Mouse (Mus musculus) hindbrain, embryonic 14.5 days (tissue): Measurements from ENCODE around the gene Adck1. TPM values are rescaled to one million over a fixed set of nuclear protein-coding genes. Genes with fewer than 3 reads are reported as not detected.

ENCODE experiments used
- ATAC-seq: fragments of 200-750 bp; cut with Nextera tagmentation; 2 replicates; pipeline ENCODE4 v1.8.0; 2017; ENCODE audit warnings: moderate number of reproducible peaks, mild to moderate bottlenecking, moderate TSS enrichment, moderate library complexity; ENCODE audit not compliant: low FRiP score
- DNase-seq: peaks from one replicate; pipeline ENCODE4 v3.0.0-alpha.2; 2015; ENCODE audit warnings: low spot score
- H3K27ac ChIP-seq: fragments of 300-500 bp; sonication (generic); 2 replicates; pipeline ENCODE4 v1.5.1; 2014; ENCODE audit warnings: mild to moderate bottlenecking, moderate library complexity
- H3K27me3 ChIP-seq: fragments of 300-500 bp; sonication (generic); 2 replicates; pipeline ENCODE4 v1.6.1; 2014; ENCODE audit warnings: mild to moderate bottlenecking, low read length, mixed read lengths; ENCODE audit not compliant: control insufficient read depth, insufficient read depth
- H3K36me3 ChIP-seq: fragments of 300-500 bp; sonication (generic); replicated peaks from 2 replicates; pipeline ENCODE4 v1.6.1; 2014; ENCODE audit not compliant: control insufficient read depth, insufficient read depth
- H3K4me1 ChIP-seq: fragments of 300-500 bp; sonication (generic); replicated peaks from 2 replicates; pipeline ENCODE4 v1.6.1; 2014; ENCODE audit warnings: antibody characterized with exemption, low read length, mixed read lengths; ENCODE audit not compliant: control insufficient read depth, insufficient read depth
- H3K4me2 ChIP-seq: fragments of 300-500 bp; sonication (generic); replicated peaks from 2 replicates; pipeline ENCODE4 v1.6.1; 2014; ENCODE audit warnings: mild to moderate bottlenecking, moderate library complexity
- H3K4me3 ChIP-seq: fragments of 300-500 bp; sonication (generic); replicated peaks from 2 replicates; pipeline ENCODE4 v1.5.1; 2014; ENCODE audit warnings: mild to moderate bottlenecking, low read length
- H3K9ac ChIP-seq: fragments of 300-500 bp; sonication (generic); 2 replicates; pipeline ENCODE4 v1.6.1; 2014
- H3K9me3 ChIP-seq: fragments of 300-500 bp; sonication (generic); 2 replicates; pipeline ENCODE4 v1.6.1; 2016; ENCODE audit warnings: low read length; ENCODE audit not compliant: control insufficient read depth
- WGBS: fragments of 180-500 bp; shearing (Covaris S2); extraction: QIAGEN DNeasy Blood & Tissue Kit; methylation state at CpG from one replicate; pipeline ENCODE4 v1.1.7; 2014; 5-methylcytosine and 5-hydroxymethylcytosine counted together
- polyA plus RNA-seq: library from polyadenylated mRNA; unstranded; fragments of >200 nt; fragmentation: Nextera tagmentation; extraction: Ambion mirVana; gene quantifications from 2 replicates; pipeline ENCODE4 v1.2.1, GENCODE M21; 2014

Gene Adck1
- polyA plus RNA-seq, 1 experiment from 2014 or later = 33.9 TPM

DNA sequence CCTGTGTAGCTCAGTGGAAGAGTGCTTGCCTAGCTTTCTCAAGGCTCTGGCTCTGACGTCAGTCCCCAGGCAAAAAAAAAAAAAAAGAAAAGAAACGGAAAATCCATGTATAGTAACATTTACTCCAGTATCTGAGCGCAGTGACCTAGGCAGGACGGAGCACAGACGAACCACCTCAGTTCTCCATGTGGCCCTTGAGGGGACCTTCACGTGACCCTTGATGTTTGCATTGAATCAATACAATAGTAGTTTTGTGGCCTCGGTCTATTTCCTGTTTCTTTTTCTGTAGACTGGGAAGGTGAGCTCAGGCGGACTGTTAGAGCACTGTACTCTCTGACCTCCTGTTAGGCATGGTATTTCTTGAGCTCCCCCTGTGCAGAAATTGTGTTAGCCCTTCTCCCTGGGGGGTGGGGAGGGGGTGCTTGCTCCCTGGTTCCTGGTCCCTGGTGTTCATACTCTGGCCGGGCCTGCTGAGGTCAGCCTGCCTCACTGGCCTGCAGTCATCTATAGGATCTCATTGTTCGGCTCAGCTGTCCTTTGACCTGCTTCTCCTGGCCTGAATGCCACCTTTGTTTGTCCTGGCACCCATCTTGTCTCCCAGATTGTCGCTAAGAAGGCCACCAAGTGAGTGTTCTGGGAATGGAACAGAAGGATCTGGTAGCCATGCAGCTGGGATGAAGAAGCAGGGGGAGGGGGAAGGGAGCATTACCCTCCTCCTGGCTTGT, 48.1 kb downstream of the Adck1 start:
- Histone ChIP-seq H3K4me3 (no peak overlapping the region), H3K27ac (no peak overlapping the region), H3K27me3 (no peaks in the 10 kb centered on the region), H3K9me3 (no peaks in the 10 kb centered on the region), H3K36me3 (peaks cover 15% of the 10 kb centered on the region; the same call in 1 of the 2 replicates), H3K4me2 (no peak overlapping the region), H3K4me1 (no peaks in the 10 kb centered on the region; the same call in 1 of the 2 replicates), H3K9ac (no peak overlapping the region)
- DNase-seq = no peak
- WGBS = 41% methylated on average over 11 of the region's 11 CpGs
- ATAC-seq = no peak

DNA sequence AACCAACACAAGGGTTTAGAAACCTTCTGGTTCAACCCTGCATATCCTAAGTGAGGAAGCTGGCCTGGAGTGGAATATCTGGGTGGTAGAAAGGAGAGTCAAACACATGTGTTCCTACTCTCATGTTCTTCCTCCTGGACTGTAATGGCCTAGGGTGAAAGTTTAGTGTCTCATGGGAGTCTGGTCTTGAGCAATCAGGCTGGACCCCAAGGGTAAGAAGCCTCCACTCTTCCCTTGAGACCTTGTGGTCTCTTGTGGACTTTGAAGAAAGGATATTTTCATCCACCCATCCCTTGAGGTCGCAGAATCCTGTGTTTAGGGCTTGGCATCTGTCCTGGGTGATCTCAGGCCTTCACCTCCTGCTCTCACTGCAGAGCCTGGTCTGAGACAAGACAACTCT, 52.9 kb downstream of the Adck1 start:
- Histone ChIP-seq H3K4me2 (no peak overlapping the region), H3K9ac (no peak overlapping the region), H3K27ac (no peak overlapping the region), H3K4me1 (no peaks in the 10 kb centered on the region; the same call in 1 of the 2 replicates), H3K27me3 (no peaks in the 10 kb centered on the region), H3K4me3 (no peak overlapping the region), H3K9me3 (no peaks in the 10 kb centered on the region), H3K36me3 (peaks cover 15% of the 10 kb centered on the region; the same call in 1 of the 2 replicates)
- WGBS = 100% methylated on average over 1 of the region's 1 CpGs
- ATAC-seq (no peak), DNase-seq (no peak)

DNA sequence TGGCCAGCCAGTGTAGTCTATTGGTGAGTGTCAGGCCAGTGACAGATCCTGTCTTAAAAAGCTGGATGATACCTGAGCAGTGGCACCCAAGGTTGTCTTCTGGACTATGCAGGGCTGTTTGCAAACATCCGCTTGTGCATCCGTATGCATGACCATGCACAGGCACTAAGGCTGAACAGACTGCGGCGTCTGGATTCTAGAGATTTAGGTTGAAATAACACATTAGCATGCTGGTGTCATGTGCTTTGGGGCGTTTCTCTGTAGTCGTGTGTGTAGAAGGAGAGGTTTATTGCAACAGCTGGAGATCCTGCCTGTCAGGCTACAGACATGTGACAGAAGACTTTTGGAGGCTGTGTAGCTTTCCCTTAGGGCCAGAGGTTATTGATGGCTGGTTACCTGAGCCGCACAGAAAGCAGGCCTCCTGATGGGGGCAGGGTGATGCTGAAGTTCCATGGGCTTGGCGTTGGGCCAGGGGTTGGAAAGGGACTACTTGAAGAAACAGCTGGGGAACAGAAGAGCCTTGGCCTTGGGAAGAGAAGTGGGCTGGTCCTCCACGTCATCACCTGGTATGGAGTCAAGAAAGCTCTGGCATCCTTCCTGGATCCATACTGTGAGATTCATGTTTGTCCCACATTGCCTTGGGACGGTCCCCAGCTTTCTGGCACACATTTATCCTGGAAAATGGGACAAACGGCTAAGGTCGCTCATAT, 59.7 kb downstream of the Adck1 start:
- 0 out of 2 replicates have a peak, but pooled peaks cover 4% of the 10 kb centered on the region for H3K36me3 ChIP-seq
- H3K4me2 ChIP-seq = no peak overlapping the region
- no peak overlapping the region for H3K4me3 ChIP-seq
- H3K27me3 ChIP-seq = no peaks in the 10 kb centered on the region
- DNase-seq = no peak
- no peak overlapping the region for H3K27ac ChIP-seq
- H3K9me3 ChIP-seq = no peaks in the 10 kb centered on the region
- peaks cover 8% of the 10 kb centered on the region; the same call in 1 of the 2 replicates for H3K4me1 ChIP-seq
- H3K9ac ChIP-seq = no peak overlapping the region
- ATAC-seq = peak; percentile 46; the same call in 1 of the 2 replicates
- 67% methylated on average over 12 of the region's 12 CpGs for WGBS

DNA sequence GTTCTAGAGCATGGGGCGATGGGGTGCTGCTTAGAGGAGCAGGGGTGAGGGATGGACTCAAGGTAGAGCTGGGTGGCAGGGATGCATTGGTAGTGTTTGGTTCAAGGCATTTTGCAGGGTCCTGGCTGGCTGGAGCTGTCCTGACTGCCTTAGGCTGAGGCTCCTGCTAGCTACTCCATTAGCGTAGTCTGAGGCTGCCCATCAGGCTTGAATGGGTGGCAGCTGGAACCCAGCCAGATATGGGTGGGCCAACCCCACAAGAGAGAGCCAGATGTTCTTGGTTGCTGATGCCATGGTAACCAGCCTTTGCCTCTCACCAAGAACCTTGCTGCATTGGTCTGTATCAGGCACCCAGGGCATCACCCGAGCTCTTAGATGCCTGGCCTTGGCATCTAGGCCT, 66.6 kb downstream of the Adck1 start:
- H3K9me3 ChIP-seq = no peaks in the 10 kb centered on the region
- 0 out of 2 replicates have a peak, but pooled peaks cover 2% of the 10 kb centered on the region for H3K36me3 ChIP-seq
- H3K4me1 ChIP-seq = peaks cover 23% of the 10 kb centered on the region
- H3K27ac ChIP-seq = no peak overlapping the region
- no peak overlapping the region for H3K4me3 ChIP-seq
- DNase-seq (no peak), ATAC-seq (peak; percentile 28; the same call in 1 of the 2 replicates)
- H3K27me3 ChIP-seq = no peaks in the 10 kb centered on the region
- no peak overlapping the region for H3K9ac ChIP-seq
- no peak overlapping the region for H3K4me2 ChIP-seq
- 83% methylated on average over 3 of the region's 3 CpGs for WGBS

DNA sequence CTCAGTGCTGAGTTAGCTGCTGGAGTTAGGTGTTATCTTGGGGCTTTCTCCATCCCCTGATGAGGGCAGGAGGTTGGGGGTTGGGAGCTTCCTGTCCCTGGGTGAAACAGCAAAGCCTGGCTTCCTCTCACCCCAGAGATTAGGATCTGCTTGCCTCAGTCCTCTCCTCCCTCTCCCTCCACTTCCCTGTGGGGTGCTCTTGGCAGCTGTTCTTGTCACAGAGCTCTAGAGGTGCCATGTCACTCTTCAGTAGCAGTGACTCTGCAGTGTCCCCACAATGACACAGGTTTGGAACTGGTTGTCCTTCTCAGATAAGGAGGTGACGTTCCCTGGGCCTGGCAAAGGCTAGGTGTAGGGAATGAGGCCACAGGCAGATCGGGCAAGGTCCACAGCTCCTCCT, 68.4 kb downstream of the Adck1 start:
- Histone ChIP-seq H3K36me3 (no peaks in the 10 kb centered on the region), H3K27ac (no peak overlapping the region), H3K9ac (no peak overlapping the region), H3K27me3 (no peaks in the 10 kb centered on the region), H3K4me2 (no peak overlapping the region), H3K9me3 (no peaks in the 10 kb centered on the region), H3K4me1 (peaks cover 23% of the 10 kb centered on the region), H3K4me3 (no peak overlapping the region)
- ATAC-seq = no peak
- WGBS = 88% methylated on average over 2 of the region's 2 CpGs
- no peak for DNase-seq

DNA sequence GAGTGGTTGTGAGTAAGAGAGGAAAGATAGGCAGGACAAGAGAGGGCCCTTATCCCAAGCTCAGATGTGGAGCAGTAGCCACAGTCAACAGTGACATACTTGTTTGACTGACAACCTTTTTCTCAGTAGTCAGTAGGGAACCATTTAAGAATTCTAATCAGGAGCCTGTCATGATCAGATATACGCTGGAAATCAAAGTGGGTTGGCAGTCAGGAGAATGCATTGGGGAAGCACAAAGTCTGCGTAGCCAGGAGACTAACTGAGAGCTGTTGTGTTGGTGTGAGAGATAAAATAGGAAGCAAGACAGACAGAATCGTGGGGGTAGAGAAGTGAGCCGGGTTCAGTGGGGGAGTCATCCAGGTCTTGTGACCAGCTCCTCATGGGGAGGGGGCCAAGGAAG, 71.9 kb downstream of the Adck1 start:
- no peak overlapping the region for H3K9ac ChIP-seq
- H3K4me1 ChIP-seq = peaks cover 16% of the 10 kb centered on the region
- H3K9me3 ChIP-seq = no peaks in the 10 kb centered on the region
- H3K36me3 ChIP-seq = no peaks in the 10 kb centered on the region
- no peak overlapping the region for H3K27ac ChIP-seq
- no peaks in the 10 kb centered on the region for H3K27me3 ChIP-seq
- no peak overlapping the region for H3K4me3 ChIP-seq
- ATAC-seq (no peak), DNase-seq (no peak)
- WGBS = 83% methylated on average over 4 of the region's 4 CpGs
- H3K4me2 ChIP-seq = no peak overlapping the region

DNA sequence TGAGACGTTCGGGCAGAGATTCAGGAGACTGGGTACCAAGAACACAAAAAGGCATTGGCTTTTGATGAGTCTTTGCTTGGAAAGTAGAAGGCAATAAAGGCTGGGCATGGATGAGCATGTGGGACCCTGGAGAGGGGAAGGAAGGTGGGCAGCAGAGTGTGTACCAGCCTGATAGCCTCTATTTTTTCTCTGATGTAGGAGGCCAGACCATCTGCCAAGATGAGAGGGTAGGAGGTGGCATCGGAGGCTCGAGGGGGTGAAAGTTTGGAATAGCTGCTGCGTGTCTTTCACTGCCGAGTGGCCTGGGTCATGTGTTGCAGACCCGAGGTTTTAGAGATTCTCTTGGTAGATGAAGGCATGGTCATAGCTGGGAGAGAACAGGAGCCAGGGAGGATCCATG, 72.8 kb downstream of the Adck1 start:
- 94% methylated on average over 7 of the region's 7 CpGs for WGBS
- DNase-seq (no peak), ATAC-seq (no peak)
- no peaks in the 10 kb centered on the region for H3K27me3 ChIP-seq
- H3K9me3 ChIP-seq = no peaks in the 10 kb centered on the region
- H3K27ac ChIP-seq = no peak overlapping the region
- H3K4me2 ChIP-seq = no peak overlapping the region
- H3K9ac ChIP-seq = no peak overlapping the region
- no peaks in the 10 kb centered on the region for H3K36me3 ChIP-seq
- H3K4me3 ChIP-seq = no peak overlapping the region
- peaks cover 7% of the 10 kb centered on the region for H3K4me1 ChIP-seq

DNA sequence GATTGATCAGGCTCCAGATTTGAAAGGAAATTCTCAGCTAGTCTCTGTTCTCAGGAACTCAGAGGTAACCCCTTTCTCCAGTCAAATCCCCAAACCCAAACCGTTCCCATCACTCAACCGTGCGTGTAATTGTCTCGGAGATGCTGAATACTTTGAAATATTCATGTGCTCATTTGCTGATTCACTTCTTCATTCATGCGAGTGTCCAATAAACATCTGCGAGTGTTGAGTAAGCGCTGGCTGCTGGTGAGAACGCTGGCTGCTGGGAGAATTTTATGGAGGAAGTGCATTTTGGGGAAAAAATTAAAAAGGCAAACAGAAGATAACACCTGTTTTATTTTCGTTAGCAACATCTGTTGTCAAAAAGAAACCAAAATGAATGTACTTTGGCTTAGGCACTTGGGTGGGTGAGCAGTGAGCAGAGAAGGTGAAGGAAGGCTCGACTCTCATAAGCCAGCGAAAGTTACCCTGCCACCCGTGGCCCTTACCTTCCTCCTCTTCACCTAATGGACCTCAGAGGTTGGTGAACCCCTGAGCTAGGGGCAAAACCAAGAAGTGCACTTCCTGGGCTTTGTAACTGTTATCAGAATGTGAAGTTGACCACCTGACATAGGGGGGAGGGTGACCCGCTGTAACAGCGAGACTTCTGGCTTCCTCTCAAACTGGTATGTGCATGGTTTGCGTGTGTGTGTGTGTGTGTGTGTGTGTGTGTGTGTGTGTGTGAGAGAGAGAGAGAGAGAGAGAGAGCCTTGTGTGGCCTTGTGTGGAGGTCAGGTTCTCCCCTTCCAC, 76.8 kb downstream of the Adck1 start:
- Histone ChIP-seq H3K27me3 (no peaks in the 10 kb centered on the region), H3K27ac (no peak overlapping the region), H3K4me3 (no peak overlapping the region), H3K4me1 (peaks cover 6% of the 10 kb centered on the region; the same call in 1 of the 2 replicates), H3K9ac (no peak overlapping the region), H3K4me2 (no peak overlapping the region), H3K9me3 (no peaks in the 10 kb centered on the region), H3K36me3 (no peaks in the 10 kb centered on the region)
- DNase-seq (no peak), ATAC-seq (no peak)
- WGBS = 71% methylated on average over 15 of the region's 15 CpGs
